Mouse (Mus musculus) cerebellum, postnatal 36 days (tissue): ENCODE measurements at regions not wholly inside any gene's neighbourhood (a gene's known extent, or its start where the extent isn't known, plus 50 kb on each side); places are given as distances from the start of the nearest gene placed in this dataset.

ENCODE experiments used
- DNase-seq, 2 experiments: peaks; one replicate each; pipeline ENCODE4 v3.0.0; 2021 to 2022; ENCODE audit warnings: mixed read lengths in 2 of 2

DNA sequence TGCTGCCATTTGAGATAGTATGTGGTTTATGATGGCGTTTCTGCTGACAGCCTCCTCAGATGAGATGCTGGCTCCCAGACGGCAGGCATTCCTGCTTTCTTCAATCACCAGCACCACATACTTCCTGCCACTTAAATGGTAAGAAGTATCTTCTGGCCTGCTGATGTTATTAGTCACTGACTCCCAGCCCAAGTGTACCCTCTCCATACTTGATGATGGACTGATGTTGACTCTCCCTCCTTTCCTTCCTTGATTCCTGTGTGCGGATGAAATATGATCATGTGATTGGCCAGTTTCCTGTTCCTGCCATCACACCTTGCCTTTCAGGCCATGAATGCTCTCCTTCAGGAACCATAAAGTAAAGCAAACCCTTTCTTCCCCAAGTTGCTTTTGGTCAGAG, 50.8 kb upstream of the Rpl10-ps3 start:
- DNase-seq = no peak

GRCm38 (mm10) chr9:50396051-50396450, 51.3 kb upstream of the Rpl10-ps3 start:
- no peak for DNase-seq

DNA sequence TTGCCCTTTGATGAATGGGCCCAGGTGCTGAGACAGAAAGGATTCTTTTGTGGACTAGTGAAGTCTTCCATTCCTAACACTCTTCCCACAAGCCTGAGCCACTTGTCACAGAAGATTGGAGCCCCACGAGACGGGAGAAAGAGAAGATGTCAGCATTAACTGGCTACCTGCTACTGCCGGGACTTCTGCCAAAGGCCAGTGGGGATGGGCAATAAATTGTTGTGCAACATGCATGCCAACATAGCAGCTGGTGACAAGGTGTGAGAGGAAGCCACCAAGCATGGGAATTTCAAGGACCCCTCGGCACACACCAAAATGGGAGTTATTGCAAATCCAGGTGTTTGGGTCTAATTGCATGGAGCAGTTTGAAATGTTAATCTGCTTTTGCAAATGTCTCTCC, 63.6 kb upstream of the Rpl10-ps3 start:
- DNase-seq = no peak

GRCm38 (mm10) chr9:50408845-50409244, 64.1 kb upstream of the Rpl10-ps3 start:
- no peak for DNase-seq

DNA sequence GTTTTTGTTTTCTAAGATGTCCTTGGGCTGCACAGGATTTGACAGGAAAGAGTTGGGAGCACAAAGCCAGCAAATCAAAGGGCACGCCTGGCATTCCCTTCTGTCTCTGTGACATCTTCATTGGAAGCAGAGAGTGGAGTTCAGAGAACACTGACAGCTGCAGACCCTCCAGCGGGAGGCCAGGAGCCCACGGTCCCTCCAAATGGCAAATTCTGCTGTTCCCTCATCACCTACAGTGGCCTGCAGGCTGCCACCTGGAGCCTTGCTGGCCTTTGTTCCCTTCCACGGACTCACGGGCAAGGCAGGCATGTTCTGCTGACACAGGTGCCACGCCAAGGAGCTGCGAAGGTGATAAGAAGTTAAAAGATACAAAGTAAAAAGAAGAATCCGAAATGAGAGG, 68.2 kb upstream of the Rpl10-ps3 start:
- DNase-seq = no peak

GRCm38 (mm10) chr9:50413514-50414335, 69.0 kb upstream of the Rpl10-ps3 start:
- no peak for DNase-seq

- no peak for DNase-seq
These were observed 70.1 kb upstream of the Rpl10-ps3 start for GRCm38 (mm10) chr9:50414796-50415340.

- DNase-seq = no peak
These were observed 71.9 kb upstream of the Rpl10-ps3 start for GRCm38 (mm10) chr9:50416677-50417076.

DNA sequence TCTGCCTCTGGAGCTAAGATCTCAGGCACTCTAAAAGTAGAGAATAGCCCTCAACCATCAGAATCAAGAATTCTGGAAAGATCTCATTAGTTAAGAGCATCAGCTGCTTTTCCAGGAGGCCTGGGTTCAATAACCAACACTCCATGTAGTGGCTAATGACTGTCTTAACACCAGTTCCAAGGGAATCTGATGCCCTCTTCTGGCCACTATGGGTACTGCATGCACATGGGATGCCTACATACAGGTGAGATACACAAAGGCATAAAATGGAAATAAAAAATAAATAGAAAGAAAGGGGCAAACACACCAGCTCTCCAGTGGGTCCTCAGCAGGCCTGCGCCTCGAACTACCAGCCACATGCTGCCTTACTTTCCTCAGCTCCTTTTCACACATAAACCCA, 73.3 kb upstream of the Plet1 start:
- no peak for DNase-seq

DNA sequence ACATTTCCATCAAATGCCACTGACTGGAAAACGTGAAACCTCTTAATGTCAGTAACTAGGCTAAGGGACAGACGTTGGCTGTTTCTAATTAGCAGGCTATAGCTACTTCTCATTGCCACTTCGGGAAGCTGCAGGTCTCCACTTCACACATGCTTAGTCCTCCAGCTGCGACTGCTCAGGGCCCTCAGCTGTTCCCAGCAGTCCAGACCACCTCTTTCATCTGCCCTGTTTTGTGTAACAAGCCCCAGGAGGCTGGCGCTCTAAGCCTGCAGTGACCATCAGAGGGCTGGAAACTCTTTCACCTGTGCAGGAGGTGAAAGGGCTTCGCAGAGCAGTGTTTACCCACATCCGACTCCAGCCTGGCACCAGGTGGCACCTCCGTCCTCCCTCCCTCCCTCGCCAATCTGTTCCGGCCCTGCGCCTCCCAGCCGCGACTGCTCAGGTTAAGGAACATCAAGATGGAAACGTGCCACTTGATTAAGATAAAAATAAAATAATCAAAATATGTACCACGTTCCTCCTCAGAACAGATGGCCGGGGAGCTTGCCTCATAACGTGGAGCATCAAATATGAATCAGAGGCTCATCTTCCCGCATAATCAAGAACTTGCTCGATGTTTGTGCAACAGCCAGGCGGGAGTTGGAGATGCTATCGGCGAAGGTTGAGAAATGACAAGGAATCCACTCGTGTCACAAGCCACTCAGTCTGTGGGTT, 72.6 kb upstream of the Plet1 start:
- DNase-seq = peak; percentile 23 to 31

- no peak for DNase-seq
These were observed 68.3 kb upstream of the Plet1 start for GRCm38 (mm10) chr9:50425866-50426495.

- no peak for DNase-seq
These were observed 64.2 kb upstream of the Plet1 start for GRCm38 (mm10) chr9:50430147-50430546.

DNA sequence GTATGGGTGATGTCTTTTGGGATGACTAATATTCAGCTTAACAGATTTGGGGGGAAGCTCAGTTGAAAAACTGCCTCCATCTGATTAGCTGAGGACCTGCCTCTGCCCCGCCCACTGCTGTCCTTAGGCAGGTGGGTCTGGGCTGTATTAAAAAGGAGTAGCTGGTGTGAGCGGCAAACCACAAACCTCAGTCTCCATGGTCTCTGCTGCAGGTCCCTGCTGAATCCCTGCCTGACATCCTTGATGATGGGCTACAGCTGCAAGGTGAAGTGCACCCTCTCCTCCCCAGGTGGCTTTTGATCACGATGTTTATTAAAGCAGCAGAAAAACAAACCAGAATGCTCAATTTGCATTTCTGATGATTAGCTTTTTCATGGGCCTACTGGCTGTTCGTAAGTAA, 60.8 kb upstream of the Plet1 start:
- no peak for DNase-seq

DNA sequence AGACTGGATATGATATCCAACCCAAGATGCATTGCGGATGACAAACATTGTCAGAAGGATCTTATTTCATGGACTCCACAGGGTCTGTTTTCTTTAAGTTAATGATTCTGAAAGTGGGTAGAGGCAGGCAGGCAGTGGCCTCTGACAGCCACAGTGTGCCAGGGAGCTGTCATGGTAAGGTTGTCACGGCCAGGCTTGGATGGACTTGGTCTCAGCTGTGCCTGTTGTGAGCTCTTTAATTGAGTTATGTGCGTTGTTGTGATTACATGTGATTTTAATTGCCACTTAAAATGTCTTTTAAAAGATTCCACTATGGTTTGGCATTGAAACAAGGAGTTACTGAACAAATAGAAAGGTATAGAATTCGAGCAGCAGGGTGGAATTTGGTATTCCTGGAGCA, 60.3 kb upstream of the Plet1 start:
- DNase-seq = no peak

DNA sequence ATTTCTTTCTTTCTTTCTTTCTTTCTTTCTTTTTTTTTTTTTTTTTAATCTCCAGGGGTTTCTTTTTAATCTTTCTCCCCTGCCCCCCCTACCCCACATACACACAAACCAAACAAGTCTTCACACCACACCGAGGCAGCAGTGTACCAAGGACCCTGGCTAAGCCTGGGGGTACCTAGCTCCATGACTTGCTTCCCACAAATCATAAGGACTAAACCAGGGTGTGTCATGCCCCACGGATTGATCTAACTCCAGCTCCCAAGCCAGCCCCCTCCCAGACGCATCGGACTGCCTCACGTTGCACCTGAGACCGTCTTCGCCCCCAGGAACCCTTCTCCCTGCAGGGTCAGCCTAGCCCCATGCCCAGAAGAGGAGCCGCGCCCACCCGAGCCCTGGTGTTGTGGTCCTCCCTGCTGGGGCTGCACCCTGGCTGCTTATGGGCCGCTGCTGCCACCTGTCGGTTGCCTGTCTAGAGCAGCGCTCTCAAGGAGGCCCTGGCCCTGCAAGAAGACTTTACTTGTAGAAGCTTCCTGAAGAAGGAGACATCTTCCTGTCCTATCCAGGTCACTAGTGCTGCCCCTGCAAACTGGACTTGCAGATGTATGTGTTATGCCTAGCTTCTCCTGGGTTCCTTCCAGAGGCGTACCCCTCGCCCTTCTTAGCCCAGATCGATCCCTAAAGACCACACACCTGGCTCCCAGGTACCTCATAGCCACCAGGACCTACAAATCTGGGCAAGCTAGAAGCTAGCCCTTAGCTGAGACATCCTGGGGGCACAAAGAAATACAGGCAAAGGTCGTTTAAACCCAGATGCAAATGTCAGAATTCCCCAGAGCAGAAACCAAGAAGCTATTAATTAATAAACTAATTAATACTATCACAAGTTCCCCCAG, 56.2 kb upstream of the Plet1 start:
- DNase-seq = peak; percentile 70 to 71

DNA sequence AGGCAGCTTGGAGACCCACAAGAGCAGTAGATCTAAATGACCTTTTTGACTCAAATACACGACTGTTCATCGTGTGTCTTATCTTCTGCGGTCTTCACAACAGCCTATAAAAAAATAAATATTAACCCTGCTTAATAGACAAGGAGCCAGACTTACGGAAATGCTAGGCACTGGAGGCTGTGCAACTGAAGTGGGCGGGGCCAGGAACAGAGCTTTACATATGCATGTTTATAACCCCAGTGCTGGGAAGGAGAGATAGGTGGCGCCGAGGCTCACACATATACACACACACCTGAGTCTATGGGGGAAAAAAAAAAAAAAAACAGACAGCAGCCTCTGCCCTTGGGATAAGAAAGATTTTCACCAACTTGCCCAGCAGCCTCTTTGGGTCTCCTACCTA, 55.6 kb upstream of the Plet1 start:
- no peak for DNase-seq

DNA sequence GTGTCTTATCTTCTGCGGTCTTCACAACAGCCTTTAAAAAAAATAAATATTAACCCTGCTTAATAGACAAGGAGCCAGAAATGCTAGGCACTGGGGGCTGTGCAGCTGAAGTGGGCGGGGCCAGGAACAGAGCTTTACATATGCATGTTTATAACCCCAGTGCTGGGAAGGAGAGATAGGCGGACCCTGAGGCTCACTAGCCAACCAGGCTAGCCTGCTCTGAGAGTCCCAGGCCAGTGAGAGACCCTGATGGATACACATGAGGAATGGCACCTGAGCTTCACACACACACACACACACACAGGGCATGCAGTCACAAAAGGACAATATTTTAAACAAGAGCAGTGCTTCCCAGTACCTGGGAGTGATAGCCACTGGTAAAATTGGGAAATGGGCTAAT, 54.1 kb upstream of the Plet1 start:
- no peak for DNase-seq

- no peak for DNase-seq
These were observed 53.6 kb upstream of the Plet1 start for GRCm38 (mm10) chr9:50440689-50441088.

DNA sequence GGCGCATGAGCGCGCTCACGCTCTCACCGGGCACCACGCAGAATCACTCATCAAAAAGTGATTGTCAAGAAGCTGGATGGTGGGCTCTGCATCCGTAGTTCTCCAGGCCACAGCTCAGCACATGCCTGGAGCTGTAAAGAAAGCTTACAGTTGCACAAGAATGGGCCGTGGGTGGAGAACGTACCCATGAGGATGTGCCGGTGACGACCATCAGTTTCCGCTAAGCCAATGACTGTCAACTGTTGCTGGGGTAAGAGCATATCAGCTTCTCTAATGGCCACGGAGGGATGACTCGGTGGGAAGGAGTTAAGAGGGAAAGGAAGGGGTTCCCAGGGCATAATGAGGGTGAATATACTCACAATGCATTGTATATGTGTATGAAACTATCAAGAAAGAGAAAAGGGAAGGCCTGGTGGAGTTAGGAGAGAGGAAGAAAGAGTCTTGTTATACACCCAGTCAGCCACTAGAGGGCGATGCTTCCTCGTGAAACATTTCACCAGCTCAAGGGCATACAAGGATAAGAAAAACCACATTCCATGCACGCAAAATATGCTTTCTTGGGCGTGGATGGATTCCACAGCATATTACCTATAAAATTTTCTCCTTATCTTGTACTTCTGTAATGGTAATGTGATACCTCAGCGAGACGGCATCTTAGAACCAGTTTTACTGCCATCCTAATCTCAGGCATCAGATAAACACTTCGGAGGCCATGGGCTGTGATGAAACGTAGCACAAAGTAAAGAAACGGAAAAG, 50.4 kb upstream of the Plet1 start:
- DNase-seq = peak; percentile 56 to 74
